Comparison of ENCODE assay signal across 9 mouse cellular contexts in the genomic region with DNA sequence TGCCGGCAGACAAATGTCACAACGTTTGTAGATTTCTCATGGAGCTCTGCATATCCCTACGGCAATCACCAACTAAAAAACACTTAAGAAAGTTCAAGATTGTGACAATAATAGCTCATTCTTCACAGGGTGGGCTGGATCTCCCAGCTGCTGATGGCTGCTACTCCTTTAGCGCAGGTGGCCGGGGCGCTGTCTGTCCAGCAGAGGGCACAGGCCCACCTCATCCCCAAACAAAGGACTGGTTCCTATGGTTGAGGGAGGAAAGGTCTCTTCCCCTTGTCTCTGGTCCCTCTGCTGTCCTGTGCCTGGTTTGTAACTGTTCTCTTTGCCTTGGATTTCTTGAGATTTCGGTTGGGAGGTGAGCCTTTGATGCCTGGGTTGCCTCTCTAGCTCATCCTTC. TPM values are rescaled to one million over a fixed set of nuclear protein-coding genes. Genes with fewer than 3 reads are reported as not detected.
DNase-seq lines count a peak whose midpoint lies in the region; ATAC-seq and TF ChIP-seq lines count a peak whose summit lies in the region.
"Had no signal": no experiment of that assay in that cellular context is flagged by ENCODE, and none has a peak within 500 bp of the region (broad histone marks: within the 10 kb centered on the region; RNA-seq: fewer than 3 reads in every experiment).

No protein-coding gene starts in this region.

- ATAC-seq in megakaryocyte-erythroid progenitor cell, adult 5-6 weeks (replicated peaks; ENCODE audit: low FRiP score, low TSS enrichment, poor library complexity, severe bottlenecking): no peak
- no peak for ATAC-seq in megakaryocyte progenitor cell, adult 5-6 weeks (replicated peaks; ENCODE audit: poor library complexity)

- H3K79me2 ChIP-seq in CH12.LX (replicated peaks; ENCODE audit: control insufficient read depth, extremely low read depth, insufficient read depth, poor library complexity, severe bottlenecking): no peaks in the 10 kb centered on the region

- peak; percentile 24 for TF ChIP-seq CTCF in left cerebral cortex, adult 2 months (IDR thresholded peaks at IDR 0.05)
- peak in 1 of 2 experiments; percentile 54; a peak in 2 of 4 replicates for TF ChIP-seq CTCF in CH12.LX (conservative IDR thresholded peaks at IDR 0.05 in 1 of 2, IDR thresholded peaks at IDR 0.05 in 1 of 2; ENCODE audit: low read depth in 2 of 2, low read length in 2 of 2)

- peaks cover 0 to 18% of the 10 kb centered on the region in 2 experiments; a peak in 2 of 4 replicates for H3K4me1 ChIP-seq in CH12.LX (ENCODE audit: control insufficient read depth in 1 of 2, insufficient read depth in 2 of 2)

- H3K9ac ChIP-seq in CH12.LX (ENCODE audit: insufficient read depth, low read depth): no peak overlapping the region

- TF ChIP-seq RAD21 in CH12.LX (IDR thresholded peaks at IDR 0.05; ENCODE audit: low read depth, low read length): peak; percentile 29

- peak; percentile 25 for DNase-seq in gastrocnemius, postnatal 10 days
- DNase-seq in gastrocnemius, postnatal 4 days (ENCODE audit: low spot score in 2 of 2): no peak
- DNase-seq in left cerebral cortex, adult 2 months (ENCODE audit: extremely low spot score in 1 of 2, low spot score in 2 of 2): no peak
- no peak for DNase-seq in left cerebral cortex, adult 18-20 months (ENCODE audit: low spot score in 2 of 2)
- no peak for DNase-seq in CH12.LX (ENCODE audit: extremely low read depth)
- peak; percentile 49 for DNase-seq in embryo, embryonic 11 days

- H3K4me2 ChIP-seq in CH12.LX (ENCODE audit: insufficient read depth, low read depth, poor library complexity, severe bottlenecking): no peak overlapping the region

- no peak overlapping the region for H3K4me3 ChIP-seq in left cerebral cortex, adult 2 months
- H3K4me3 ChIP-seq in CH12.LX (replicated peaks in 1 of 3; ENCODE audit: low read depth in 2 of 3, low read length in 2 of 3, poor library complexity in 1 of 3): no peak overlapping the region

- H3K27ac ChIP-seq in left cerebral cortex, adult 2 months: no peak overlapping the region
- no peak overlapping the region for H3K27ac ChIP-seq in CH12.LX (ENCODE audit: insufficient read depth, low read depth)

- H3K36me3 ChIP-seq in CH12.LX (replicated peaks in 1 of 2; ENCODE audit: control insufficient read depth in 1 of 2, insufficient read depth in 1 of 2, low read length in 1 of 2): no peaks in the 10 kb centered on the region

- in situ Hi-C loops in CH12.LX (cut with MboI; ENCODE audit: low pct_ligation_motif_present, low pct_unique_long_range_greater_than_20kb, low sequenced_read_pairs): no loop called here

- H3K27me3 ChIP-seq in CH12.LX (replicated peaks): no peaks in the 10 kb centered on the region

- intact Hi-C loops in left cerebral cortex, adult 2 months (cut with DNase I): no loop called here

- dilution Hi-C loops in CH12.LX (cut with MboI; ENCODE audit: extremely low pct_ligation_motif_present, extremely low pct_unique_long_range_greater_than_20kb, low sequenced_read_pairs): no loop called here

- H3K9me3 ChIP-seq in CH12.LX (replicated peaks; ENCODE audit: low read length): no peaks in the 10 kb centered on the region

- TF ChIP-seq EP300 in CH12.LX (IDR thresholded peaks at IDR 0.05; ENCODE audit: low read length): no peak

- no peak for TF ChIP-seq POLR2A in CH12.LX (IDR thresholded peaks at IDR 0.05; ENCODE audit: low read depth, low read length)

TF ChIP-seq in CH12.LX, 34 proteins besides CTCF, POLR2A, EP300 and RAD21:
- no peak for TF ChIP-seq MYC (IDR thresholded peaks at IDR 0.05; ENCODE audit: low read depth, low read length)
- TF ChIP-seq ZKSCAN1 (IDR thresholded peaks at IDR 0.05; ENCODE audit: borderline replicate concordance, low read depth, low read length): no peak
- TF ChIP-seq SMC3 (IDR thresholded peaks at IDR 0.05; ENCODE audit: low read depth, low read length): peak; percentile 46
- no peak for TF ChIP-seq TBP (conservative IDR thresholded peaks at IDR 0.05; ENCODE audit: low read depth, low read length)

RNA-seq across cellular contexts. Expression of gene Rgs6, which starts 1.5 kb away (rescaled TPM):
- total RNA-seq in gastrocnemius, postnatal 10 days (2021): 1 to 10 TPM; 2.6 to 2.8 TPM
- 1 to 10 TPM; 2.0 to 2.6 TPM for total RNA-seq in gastrocnemius, postnatal 4 days (2021)
- total RNA-seq in left cerebral cortex, adult 2 months (2021): 10 to 100 TPM; 80.0 to 83.2 TPM
- 10 to 100 TPM; 63.9 to 70.1 TPM for total RNA-seq in left cerebral cortex, adult 18-20 months (2021)
- total RNA-seq in CH12.LX (2012; rRNA removed): not detected in 2 replicates
- total RNA-seq in CH12.LX (2014; rRNA removed): not detected in 2 replicates
- polyA plus RNA-seq in CH12.LX (2012; ENCODE audit: insufficient read length, low read depth): not detected in 2 replicates
- total RNA-seq in megakaryocyte-erythroid progenitor cell, adult 5-6 weeks (2014; fragmentation: Nextera tagmentation): not detected in 2 replicates
- total RNA-seq in megakaryocyte-erythroid progenitor cell, adult 5-6 weeks (2017): not detected in 2 replicates
- not detected in 2 replicates for total RNA-seq in megakaryocyte progenitor cell, adult 5-6 weeks (2015)
- total RNA-seq in megakaryocyte progenitor cell, adult 5-6 weeks (2017): not detected in 2 replicates
- total RNA-seq: hematopoietic stem cell, adult 5-6 weeks had no signal

Comparison
In these comparisons a context has a peak if more than half of its experiments do, and no peak if none do; other contexts are left out.
1. DNase-seq: peak in gastrocnemius, postnatal 10 days (single experiment) and embryo, embryonic 11 days (single experiment); none in gastrocnemius, postnatal 4 days (0 of 2), left cerebral cortex, adult 2 months (0 of 2), left cerebral cortex, adult 18-20 months (0 of 2) and CH12.LX (single experiment).
2. RNA of gene Rgs6, which starts 1.5 kb away (total RNA-seq): 80.0 to 83.2 TPM in left cerebral cortex, adult 2 months and 63.9 to 70.1 TPM in left cerebral cortex, adult 18-20 months; 2.6 to 2.8 TPM in gastrocnemius, postnatal 10 days, 2.0 to 2.6 TPM in gastrocnemius, postnatal 4 days, not detected in CH12.LX, not detected in megakaryocyte-erythroid progenitor cell, adult 5-6 weeks and not detected in megakaryocyte progenitor cell, adult 5-6 weeks; every median in the first group is over 10 times any median in the second.